Mouse (Mus musculus) erythroid progenitor cell, adult 5-6 weeks (primary cell): ENCODE measurements around the gene D5Ertd579e. TPM values are rescaled to one million over a fixed set of nuclear protein-coding genes. Genes with fewer than 3 reads are reported as not detected.
"Not testable (repeated sequence)": the region's sequence is repeated elsewhere in the genome, so short reads cannot be mapped to it uniquely, and the experiment has no call there.

Experiments used
- ATAC-seq: replicated peaks from 2 replicates; pipeline ENCODE4 v1.8.0; 2016; ENCODE audit warnings: moderate number of reproducible peaks, mild to moderate bottlenecking, moderate TSS enrichment, inconsistent platforms; ENCODE audit not compliant: poor library complexity, low FRiP score, severe bottlenecking
- total RNA-seq, 2 experiments: library from RNA; stranded (forward) in 1 of 2; stranded (reverse) in 1 of 2; fragments of 150-400 nt in 1 of 2; fragments of 186-747, 209-891 nt in 1 of 2; gene quantifications; 2 replicates each; pipeline versions ENCODE4 v1.2.3 to v1.2.4; 2015 to 2017; ENCODE audit warnings: low replicate concordance in 2 of 2

D5Ertd579e gene
- total RNA-seq, 2 experiments from 2014 or later = 143 to 235 TPM

- no peak for ATAC-seq
Observed at GRCm38 (mm10) chr5:36693651-36694050, 2.2 kb downstream of the D5Ertd579e start.

GRCm38 (mm10) chr5:36691423-36691822 lies 4.4 kb downstream of the D5Ertd579e start:
- ATAC-seq = 0 out of 2 replicates have a peak, but pooled peaks have one; percentile 17

GRCm38 (mm10) chr5:36685170-36685569 lies 10.7 kb downstream of the D5Ertd579e start:
- ATAC-seq = peak; percentile 44; the same call in 1 of the 2 replicates

- ATAC-seq = no peak
Observed at GRCm38 (mm10) chr5:36683586-36683985, 12.2 kb downstream of the D5Ertd579e start.

GRCm38 (mm10) chr5:36681219-36681618 lies 14.6 kb downstream of the D5Ertd579e start:
- ATAC-seq = no peak

GRCm38 (mm10) chr5:36679918-36680598 lies 15.8 kb downstream of the D5Ertd579e start:
- no peak for ATAC-seq

GRCm38 (mm10) chr5:36678799-36679198 lies 17.0 kb downstream of the D5Ertd579e start:
- ATAC-seq = no peak

GRCm38 (mm10) chr5:36677907-36678306 lies 17.9 kb downstream of the D5Ertd579e start:
- ATAC-seq = no peak

GRCm38 (mm10) chr5:36675466-36675865 lies 20.4 kb downstream of the D5Ertd579e start:
- no peak for ATAC-seq

GRCm38 (mm10) chr5:36674658-36675433 lies 21.0 kb downstream of the D5Ertd579e start:
- ATAC-seq = no peak

GRCm38 (mm10) chr5:36669021-36670008 lies 26.5 kb downstream of the D5Ertd579e start:
- no peak for ATAC-seq

- 0 out of 2 replicates have a peak, but pooled peaks have one; percentile 25 for ATAC-seq
Observed at GRCm38 (mm10) chr5:36668572-36668971, 27.3 kb downstream of the D5Ertd579e start.

GRCm38 (mm10) chr5:36667986-36668385 lies 27.8 kb downstream of the D5Ertd579e start:
- ATAC-seq = not testable (repeated sequence)

- ATAC-seq = no peak
Observed at GRCm38 (mm10) chr5:36667165-36667564, 28.7 kb downstream of the D5Ertd579e start.

GRCm38 (mm10) chr5:36666699-36667098 lies 29.1 kb downstream of the D5Ertd579e start:
- not testable (repeated sequence) for ATAC-seq

GRCm38 (mm10) chr5:36663329-36663728 lies 32.5 kb downstream of the D5Ertd579e start:
- no peak; the same call in 1 of the 2 replicates for ATAC-seq

- not testable (repeated sequence) for ATAC-seq
Observed at GRCm38 (mm10) chr5:36660977-36661760, 34.7 kb downstream of the D5Ertd579e start.

- no peak for ATAC-seq
Observed at GRCm38 (mm10) chr5:36625612-36626011, 70.2 kb downstream of the D5Ertd579e start.

- ATAC-seq = no peak
Observed at GRCm38 (mm10) chr5:36623670-36624069, 72.2 kb downstream of the D5Ertd579e start.
